Mouse (Mus musculus): ENCODE measurements around the gene Camta1.
"Not testable (repeated sequence)": the region's sequence is repeated elsewhere in the genome, so short reads cannot be mapped to it uniquely, and the experiment has no call there.

Gene Camta1

DNA sequence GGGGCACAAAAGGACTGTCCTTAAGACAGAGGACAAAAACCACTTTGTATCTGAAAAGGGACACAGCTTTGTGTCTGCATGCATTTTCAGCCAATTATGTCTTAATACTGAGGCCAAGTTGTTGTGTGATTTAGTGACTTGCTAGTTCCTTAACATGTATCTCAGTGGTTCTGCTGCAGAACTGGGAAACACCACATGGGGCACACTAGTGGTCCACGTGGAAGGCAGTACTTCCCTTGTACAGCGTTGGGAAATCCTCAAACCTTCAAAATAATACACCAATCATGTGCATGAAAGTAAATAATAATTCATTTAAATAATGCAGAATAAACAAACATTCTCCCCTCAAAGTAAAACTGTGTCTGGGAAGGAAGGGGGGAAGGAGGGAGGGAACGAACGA lies 792.9 kb downstream of the Camta1 start:
- DNase-seq (ENCODE audit: low spot score in 2 of 2): no peak

DNA sequence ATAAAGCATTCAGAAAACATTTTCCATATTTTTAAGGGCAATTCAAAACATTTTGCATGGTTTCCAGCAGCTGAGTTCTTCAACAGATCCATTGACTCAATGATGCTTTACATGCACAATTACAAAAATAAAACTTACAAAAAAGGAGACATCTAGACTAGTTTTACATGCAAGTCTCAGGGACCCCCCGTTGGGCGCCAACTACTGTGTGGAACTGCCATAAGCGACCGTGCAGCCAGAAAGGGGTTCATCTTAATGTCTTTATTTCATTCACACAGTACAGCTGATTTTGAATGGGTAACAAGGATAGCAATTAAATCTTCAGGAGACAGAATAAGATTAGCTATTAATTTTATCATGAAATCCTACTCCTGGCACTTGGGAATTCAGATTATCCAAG lies 802.1 kb downstream of the Camta1 start:
- no peak for DNase-seq (ENCODE audit: low spot score in 2 of 2)

DNA sequence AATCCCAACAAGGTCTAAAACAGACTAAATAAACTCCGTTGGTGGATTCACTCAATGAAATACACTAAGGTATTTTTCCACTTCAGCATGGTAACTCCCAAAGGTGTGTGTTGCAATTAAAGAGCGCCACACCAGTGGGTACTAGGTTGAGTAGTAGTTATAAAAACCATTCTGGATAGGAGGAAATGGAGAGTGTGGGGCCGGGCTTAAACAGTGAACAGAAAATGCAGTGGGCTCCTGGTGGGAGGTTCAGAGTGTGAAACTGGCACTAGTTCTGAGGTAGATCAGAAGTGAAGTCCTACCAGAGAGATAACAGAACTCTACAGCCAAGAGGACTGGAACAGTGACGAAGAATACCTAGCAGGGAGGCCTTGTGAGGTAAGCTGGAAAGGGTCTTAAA lies 803.0 kb downstream of the Camta1 start:
- DNase-seq (ENCODE audit: low spot score in 2 of 2): no peak

DNA sequence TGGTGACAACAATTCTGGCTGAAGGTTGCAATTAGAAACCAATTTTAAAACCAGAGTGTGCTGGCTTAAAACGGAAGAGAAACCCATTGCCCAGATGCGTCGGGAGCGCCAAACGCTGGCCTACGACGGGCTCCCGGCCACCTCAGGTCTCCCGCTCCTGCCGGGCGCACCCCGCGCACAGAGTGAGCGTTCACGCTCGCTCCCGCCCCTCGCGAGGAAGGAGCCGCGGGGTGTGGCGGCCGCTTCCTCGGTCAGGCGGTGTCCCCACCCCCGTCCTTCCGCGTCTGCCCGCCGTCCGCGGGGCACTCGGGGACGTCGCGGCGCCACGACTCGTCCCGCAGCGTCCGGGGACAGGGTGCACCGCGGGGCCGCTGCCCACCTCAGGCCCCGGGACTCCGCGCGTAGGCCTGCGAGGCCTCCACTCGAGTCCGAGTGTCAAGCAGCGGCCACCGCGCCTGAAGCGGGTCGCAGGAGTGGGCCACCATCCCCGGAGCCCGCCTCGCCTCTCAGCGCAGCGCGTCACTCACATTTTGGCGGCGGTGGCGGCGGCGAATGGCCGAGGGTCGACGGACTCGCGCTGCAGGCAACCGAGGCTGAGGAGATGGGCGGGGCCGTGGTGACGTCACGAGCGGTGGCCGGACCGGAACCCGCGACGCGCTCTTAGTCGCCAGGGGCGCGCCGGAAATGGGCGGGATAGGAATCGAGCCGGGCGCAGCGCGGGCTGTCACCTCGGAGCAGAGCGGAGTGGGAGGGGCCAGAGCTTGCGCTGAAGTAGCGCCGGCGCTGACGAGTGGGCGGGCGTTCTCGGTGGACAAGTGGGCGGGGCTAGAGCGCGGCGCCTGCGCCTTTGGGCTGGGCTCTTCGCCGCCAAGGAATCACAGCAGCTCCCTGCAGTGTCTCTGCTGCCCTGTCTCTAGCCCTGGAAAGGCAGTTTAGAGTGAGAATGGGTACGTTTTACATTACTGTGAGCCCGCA lies 804.0 kb downstream of the Camta1 start, which contains the start of gene Vamp3:
Gene Vamp3, minus strand, starts transcription at position 617 of the 975 bp plus-strand sequence.
- peak; percentile 96 to 99 for DNase-seq (ENCODE audit: low spot score in 2 of 2)

DNA sequence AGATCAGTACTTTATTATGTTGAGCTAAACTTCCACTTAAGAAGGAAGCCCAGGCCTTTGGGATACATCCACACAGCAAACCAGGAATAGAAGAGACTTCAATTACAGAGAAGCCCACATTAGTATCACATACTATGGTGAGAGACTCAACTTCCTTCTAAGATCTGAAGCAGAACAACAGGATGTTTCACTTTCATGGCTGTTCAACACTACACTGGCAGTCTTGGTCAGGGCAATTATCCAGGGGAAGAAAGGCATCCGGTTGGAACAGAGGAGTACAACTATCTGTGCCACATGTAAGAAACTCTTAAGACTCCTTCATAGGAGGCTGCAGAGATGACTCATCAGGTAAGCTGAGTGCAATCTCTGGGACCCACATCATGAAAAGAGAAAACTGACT lies 810.5 kb downstream of the Camta1 start:
- no peak for DNase-seq (ENCODE audit: low spot score in 2 of 2)

DNA sequence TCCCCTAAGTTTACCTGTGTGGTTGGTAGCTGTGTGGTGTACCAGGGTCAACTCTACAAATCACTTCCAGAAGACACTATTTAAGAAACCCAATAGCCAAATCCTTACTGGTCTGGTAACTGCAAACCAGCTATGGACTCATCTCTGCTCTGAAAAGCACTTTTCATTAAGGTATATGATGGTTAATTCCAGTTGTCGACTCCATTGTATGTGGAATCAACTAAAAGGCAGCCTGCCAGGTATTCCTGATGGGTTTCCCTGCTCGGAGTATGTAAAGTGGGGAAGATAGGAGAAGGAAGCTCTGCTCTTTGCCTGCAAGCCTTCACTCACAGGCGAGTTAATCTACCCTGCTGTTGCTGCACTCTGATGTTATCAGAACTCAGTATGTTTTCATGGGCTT lies 815.2 kb downstream of the Camta1 start:
- DNase-seq (ENCODE audit: low spot score in 2 of 2): no peak

DNA sequence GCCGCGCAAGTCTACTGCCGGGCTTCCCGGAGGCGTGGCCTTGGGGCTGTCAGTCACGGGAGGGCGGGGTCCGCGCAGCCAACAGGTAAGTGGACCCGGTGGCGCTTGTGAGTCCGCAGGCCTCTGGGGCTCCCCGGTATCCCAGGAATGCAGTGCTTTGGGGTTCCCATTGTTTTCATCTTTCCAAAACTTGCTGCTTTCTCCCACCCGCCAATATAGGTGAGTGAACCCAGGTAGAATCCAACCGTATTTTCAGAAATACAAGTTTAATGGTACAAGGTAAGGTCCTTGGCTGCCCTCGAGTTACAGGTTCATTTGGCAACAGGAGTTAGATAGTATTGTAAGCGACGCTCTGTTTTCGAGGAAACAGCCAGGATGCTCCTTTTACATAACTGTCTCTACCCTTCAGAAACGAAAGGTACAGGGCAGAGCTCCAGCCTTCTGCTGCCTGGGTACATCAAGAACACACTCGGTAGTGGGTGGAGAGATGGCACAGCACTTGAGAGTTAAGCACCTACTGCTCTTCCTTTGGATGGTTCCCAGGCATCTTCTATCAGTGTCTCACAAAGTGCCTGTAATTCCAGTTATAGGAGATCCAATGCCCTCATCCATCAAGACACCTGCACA lies 816.6 kb downstream of the Camta1 start:
- DNase-seq (ENCODE audit: low spot score in 2 of 2): no peak

DNA sequence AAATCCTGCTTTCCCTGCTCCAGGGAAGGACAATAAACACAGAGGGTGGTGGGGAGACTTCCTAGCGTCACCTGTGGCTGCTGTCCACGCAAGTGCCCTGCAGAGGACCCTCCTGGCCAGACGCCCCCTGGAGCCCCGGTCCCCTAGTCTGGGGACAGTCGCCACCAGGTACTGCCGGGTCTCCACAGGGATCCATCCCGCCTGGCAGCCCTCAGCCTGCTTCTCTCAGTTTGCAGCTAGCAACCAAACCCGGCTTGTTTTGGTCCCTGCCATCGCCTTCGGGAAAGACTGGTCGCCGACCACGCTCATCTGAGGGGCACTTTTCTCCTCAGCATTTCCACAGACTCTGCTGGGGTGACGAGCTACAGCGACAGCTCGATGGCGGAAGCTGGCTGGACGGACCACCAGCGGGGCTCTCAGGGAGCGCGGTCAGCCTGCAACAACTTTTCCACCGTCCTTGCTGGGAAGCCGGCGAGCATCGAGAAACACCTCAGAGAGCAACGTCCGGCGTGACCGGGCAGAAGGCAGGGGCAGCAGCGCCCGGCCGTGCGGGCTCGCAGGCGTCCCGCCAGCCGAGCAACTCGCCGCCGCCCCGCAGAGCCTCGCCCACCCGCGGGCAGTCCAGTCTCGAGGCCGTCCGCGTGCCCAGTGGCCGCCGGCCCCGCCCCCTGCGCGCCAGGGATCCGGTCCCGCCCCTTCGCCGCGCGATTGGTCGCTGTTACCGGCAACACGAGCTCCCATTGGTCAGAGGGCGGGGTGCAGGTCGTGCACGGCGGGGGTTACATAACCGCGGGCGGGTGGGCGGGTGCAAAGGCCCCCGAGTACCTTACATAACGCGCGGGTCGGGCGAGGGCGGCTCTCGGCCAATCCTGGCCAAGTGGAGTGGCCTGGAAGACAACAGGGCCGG lies 817.4 kb downstream of the Camta1 start, which contains the start of gene Per3:
Gene Per3, minus strand, starts transcription at position 629 of the 907 bp plus-strand sequence.
- DNase-seq (ENCODE audit: low spot score in 2 of 2): peak; percentile 84 to 89

DNA sequence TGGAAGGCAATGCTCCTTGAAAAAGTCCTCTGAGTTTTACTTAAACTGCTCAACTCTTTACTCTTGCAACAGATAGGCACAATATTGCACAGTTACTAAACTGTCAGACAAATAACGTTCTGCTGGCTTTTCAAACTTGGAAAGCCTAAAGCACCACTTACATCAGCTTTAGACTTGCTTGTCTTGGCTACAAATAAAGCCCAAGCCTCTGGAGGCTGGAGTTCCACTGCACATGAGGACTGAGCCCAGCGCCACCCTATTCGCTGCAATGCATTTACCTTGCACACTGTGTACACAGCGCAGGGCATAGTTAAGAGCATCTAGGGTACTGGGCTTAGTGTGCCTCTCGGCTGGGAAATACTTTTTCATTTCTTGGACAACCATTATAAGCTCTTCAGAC lies 818.4 kb downstream of the Camta1 start:
- DNase-seq (ENCODE audit: low spot score in 2 of 2): no peak

DNA sequence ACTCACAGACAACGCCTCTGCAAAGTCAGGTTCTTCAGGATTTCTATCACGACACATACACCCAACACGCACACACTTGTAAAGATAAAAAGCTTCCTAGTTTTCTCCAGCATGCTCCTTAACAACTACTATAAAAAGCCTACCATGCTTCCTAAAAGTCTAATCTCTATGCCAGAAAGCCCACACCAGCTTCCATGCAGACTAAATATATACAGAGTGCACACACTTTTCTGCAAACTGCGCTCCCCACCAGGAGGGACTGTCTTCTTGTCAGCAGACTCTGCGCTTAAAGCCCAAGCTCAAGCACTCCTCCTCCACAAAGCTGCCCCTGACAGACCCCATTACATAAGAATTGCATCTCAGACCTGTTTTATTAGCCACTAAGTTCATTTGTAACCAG lies 820.2 kb downstream of the Camta1 start:
- no peak for DNase-seq (ENCODE audit: low spot score in 2 of 2)

DNA sequence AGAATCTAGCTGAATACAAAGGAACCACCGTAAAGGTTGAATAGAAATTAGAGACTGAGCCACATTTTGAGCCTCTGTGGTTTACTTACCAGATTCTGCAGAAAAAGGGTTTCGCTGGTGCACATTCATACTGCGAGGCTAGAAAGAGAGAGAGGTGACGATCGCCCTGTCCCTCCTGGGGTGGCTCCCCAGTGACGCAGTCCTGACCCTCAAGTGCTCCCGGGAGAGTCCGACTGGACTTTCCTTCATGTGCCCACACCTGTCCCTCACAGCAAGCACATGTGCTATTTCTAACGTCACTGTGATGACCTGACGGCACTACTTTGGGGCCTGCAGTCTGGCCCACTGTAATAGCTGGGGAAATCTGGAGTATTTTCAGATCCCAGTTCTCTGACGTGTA lies 823.9 kb downstream of the Camta1 start:
- DNase-seq (ENCODE audit: low spot score in 2 of 2): no peak

DNA sequence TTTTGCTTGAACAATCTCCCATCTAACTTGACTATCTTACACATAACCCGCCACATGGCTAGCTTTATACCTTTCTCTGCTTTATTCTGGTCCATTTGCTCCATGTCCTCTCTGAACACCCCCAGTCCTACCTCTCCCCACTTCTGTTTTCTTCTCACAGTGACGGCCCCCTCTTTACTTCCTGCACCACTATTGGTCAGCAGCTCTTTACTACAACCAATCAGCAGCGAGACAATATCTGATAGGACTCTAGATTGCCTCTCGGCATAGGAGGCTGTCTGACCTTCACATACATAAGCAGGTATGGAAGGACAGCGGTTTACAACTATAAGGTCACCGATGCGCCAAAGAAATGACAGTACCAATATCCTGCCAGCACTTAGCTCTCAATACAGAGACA lies 825.2 kb downstream of the Camta1 start:
- no peak for DNase-seq (ENCODE audit: low spot score in 2 of 2)

DNA sequence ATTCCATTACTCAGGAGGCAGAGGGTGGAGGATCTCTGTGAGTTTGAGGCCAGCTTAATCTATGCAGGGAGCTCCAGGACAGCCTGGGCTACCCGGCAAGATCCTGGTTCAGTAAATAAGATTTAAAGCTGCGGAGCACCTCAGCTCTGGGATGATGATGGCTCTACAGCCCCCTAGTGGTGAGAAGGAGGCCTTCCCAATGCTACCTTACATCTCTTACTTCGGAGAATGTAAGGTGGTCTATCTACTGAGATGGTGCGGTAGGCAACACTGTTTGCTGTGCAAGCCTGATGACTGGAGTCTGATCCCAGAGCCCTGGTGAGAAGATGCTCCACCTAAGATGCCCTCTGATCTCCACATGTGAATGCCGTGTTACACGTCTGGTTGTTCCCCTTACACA lies 834.7 kb downstream of the Camta1 start:
- peak in 1 of 2 experiments; percentile 42 for DNase-seq (ENCODE audit: low spot score in 2 of 2)

DNA sequence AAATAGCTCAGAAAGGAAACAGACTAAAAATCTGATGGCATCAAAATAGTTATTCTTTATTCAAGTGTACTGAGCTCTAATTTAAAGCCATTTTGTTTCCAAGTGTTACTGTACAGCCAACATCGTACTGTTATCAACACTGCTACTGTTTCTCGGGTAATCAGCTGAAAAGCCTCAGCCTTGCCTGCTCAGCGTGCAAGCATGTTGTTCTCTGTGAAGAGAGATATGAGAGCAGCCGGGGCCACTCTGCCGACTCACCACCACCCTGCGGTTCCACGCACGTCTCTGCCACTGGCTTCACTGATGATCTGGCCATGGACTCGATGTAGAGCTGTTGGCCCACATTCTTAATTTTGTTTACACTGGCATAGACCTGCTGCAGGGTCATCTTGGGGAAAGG lies 837.5 kb downstream of the Camta1 start:
- no peak for DNase-seq (ENCODE audit: low spot score in 2 of 2)

DNA sequence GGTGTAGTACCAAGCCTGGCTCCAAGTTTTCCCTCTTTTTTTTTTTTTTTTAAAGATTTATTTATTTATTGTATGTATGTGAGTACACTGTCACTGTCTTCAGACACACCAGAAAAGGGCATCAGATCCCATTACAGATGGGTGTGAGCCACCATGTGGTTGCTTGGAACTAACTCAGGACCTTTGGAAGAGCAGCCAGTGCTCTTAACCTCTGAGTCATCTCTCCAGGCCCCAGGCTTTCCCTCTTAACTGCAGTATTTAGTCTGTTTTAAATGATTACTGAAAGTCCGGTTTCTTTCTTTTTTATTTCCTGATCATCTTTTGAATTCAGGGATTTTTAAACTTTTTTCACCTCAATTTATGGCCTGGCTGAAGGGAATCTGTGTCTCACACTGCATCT lies 844.3 kb downstream of the Camta1 start:
- DNase-seq (ENCODE audit: low spot score in 2 of 2): not testable (repeated sequence)

DNA sequence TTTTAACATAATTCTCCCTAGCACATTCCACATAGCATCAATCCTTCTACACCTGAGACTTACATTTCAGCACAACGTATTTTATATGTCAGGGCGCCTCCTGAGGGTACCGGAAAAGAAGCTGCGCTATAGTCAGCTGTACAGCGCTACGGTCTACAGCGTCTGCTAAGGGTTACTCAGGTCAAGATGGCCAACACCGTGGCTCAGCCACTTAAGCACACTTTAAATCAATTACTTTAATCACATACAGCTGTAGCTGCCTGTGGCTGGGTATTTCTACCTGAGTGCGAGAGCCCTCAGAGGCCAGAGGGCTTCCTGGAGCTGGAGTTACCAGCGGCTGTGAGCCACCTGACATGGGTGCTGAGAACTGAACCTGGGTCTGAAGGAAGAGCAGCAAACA lies 845.7 kb downstream of the Camta1 start:
- DNase-seq (ENCODE audit: low spot score in 2 of 2): no peak

DNA sequence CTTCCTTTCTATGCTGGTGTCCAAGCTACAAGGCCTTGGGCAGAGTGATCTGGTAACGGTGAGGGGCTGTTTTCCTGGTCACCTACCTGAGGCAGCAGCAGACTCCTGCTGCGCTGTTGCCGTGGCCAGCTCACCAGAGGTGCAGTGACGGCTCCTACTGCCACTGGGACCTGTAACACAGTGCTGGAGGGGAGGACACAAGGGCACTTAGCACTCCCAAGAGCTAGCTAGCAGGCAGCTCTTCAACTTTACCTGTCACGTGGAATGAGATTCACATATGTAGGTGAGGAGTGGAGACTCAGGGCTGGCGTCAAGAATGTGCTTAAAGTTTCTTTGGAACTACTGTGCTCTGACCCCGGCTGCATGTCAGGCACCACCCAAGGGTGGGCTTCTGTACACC lies 851.4 kb downstream of the Camta1 start:
- no peak for DNase-seq (ENCODE audit: low spot score in 2 of 2)

DNA sequence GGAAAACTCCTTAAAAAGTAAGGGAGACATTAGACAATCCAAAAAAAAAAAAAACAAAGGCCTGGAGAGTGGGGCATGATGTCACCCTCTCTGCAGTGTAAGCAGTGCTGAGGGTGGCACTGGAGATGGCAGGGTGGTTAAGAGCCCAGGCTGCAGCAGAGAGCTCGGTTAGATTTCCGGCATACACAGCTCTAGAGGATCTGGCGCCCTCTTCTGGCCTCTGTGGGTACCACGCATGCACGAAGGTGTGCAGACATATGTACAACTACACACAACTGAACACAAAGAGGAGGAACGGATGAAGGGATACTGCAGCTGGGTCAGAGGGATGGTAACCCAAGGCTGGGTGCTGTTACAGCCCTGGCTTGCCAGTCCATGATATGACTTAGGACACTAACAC lies 854.7 kb downstream of the Camta1 start:
- peak; percentile 18 to 74 for DNase-seq (ENCODE audit: low spot score in 2 of 2)

DNA sequence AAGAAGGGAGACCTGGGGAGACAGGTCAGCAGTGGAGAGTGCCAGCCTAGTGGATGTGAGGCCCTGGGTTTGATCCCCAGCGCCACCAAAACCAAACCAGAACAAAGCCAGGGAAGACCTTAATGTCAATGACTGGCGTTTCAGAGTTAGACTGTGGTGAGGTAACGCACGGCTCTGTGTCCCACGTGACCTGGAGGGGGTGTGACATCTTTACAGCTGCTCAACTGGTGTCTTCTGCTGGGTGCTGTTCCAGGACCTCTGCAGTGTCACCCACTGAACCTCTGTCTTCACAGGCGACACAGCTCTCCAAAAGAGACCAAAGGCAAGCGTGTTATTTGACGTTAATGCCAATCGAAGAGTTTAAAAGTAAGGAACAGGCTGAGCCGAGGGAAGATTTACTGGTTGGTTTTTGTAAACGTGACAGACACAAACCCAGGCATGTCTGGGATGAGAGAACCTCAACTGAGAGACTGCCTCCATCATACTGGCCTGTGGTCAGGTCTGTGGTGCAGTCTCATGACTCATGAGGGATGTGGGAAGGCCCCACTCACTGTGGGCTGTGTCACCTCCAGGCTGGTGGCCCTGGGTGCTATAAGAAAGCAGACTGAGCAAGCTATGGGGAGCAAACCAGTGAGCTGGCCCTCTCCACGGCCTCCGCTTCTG lies 855.9 kb downstream of the Camta1 start:
- DNase-seq (ENCODE audit: low spot score in 2 of 2): peak in 1 of 2 experiments; percentile 12

DNA sequence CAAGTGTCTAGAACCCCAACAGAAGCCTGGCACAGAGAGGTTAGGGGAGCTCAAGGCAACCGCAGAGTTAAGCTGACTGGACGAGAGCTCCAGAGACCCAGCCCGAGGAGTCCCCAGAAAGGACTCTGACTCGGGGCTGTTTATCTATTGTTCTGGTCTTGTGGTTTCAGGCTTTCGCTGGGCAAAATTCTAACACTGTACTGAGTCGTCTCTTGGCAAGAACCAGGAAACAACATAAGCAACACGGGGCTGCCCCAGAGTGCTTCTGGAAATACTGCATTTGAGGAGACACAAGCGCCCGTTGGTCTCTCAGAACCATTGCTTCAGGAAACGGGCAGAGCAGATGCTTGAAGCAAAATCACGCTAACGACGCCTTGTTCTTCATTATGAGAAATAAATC lies 860.3 kb downstream of the Camta1 start:
- DNase-seq (ENCODE audit: low spot score in 2 of 2): no peak

DNA sequence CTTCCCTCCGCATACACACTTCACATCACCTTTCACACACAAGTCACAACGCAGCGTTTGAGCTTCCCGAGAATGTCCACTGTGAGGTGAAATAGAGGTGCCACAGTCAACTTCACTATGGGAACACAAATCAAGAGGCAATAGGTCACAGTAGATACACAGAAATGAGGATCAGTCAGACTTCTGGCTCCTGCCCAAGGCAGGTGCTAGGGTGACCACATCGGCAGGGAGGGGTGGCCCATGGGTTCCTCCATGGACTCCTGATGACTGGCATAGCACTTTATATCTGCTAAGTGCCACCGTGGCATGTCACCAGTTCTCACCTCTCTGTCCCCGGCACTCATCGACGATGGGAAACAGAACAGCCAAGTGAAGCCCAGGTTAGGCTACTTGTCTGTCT lies 863.0 kb downstream of the Camta1 start:
- DNase-seq (ENCODE audit: low spot score in 2 of 2): no peak

All from thymus, postnatal 10 days (tissue).